Mouse (Mus musculus) CH12.LX (cell line): Measurements from ENCODE around the gene Slc27a2. TPM values are rescaled to one million over a fixed set of nuclear protein-coding genes. Genes with fewer than 3 reads are reported as not detected.

ENCODE experiments used
- DNase-seq: peaks from one replicate; pipeline ENCODE4 v3.0.0-alpha.2; 2013; ENCODE audit errors: extremely low read depth
- H3K27ac ChIP-seq: 2 replicates; pipeline ENCODE4 v1.5.1; 2012; ENCODE audit warnings: low read depth, mild to moderate bottlenecking, control low read depth, moderate library complexity; ENCODE audit not compliant: insufficient read depth
- H3K27me3 ChIP-seq: replicated peaks from 2 replicates; pipeline ENCODE3; 2012; ENCODE audit warnings: inconsistent platforms
- H3K36me3 ChIP-seq, 2 experiments: replicated peaks in 1 of 2; 2 replicates each; pipeline versions ENCODE3 to v1.6.1; 2012; ENCODE audit warnings: inconsistent platforms in 1 of 2, low read length in 1 of 2, mild to moderate bottlenecking in 1 of 2, mixed read lengths in 1 of 2, moderate library complexity in 1 of 2; ENCODE audit not compliant: control insufficient read depth in 1 of 2, insufficient read depth in 1 of 2
- H3K4me1 ChIP-seq, 2 experiments: 2 replicates each; pipeline ENCODE4 v1.6.1; 2012; ENCODE audit warnings: inconsistent platforms in 1 of 2, moderate library complexity in 1 of 2; ENCODE audit not compliant: insufficient read depth in 2 of 2, control insufficient read depth in 1 of 2
- H3K4me2 ChIP-seq: 2 replicates; pipeline ENCODE4 v1.6.1; 2012; ENCODE audit warnings: low read depth, mild to moderate bottlenecking, control low read depth; ENCODE audit not compliant: poor library complexity, insufficient read depth, severe bottlenecking
- H3K4me3 ChIP-seq, 3 experiments: fragments of 150-350 bp in 1 of 3; sonication (generic) in 1 of 3; replicated peaks in 1 of 3; 2 replicates each; pipeline versions ENCODE3 to v1.5.1; 2011 to 2012; ENCODE audit warnings: low read depth in 2 of 3, low read length in 2 of 3, mild to moderate bottlenecking in 2 of 3, moderate library complexity in 2 of 3, control low read depth in 1 of 3, improper control_type of control experiment in 1 of 3, inconsistent platforms in 1 of 3, mixed read lengths in 1 of 3; ENCODE audit not compliant: poor library complexity in 1 of 3
- H3K79me2 ChIP-seq: replicated peaks from 2 replicates; pipeline ENCODE4 v1.6.1; 2012; ENCODE audit warnings: mild to moderate bottlenecking, moderate library complexity; ENCODE audit not compliant: control insufficient read depth, poor library complexity, insufficient read depth, severe bottlenecking; ENCODE audit errors: extremely low read depth
- H3K9ac ChIP-seq: 2 replicates; pipeline ENCODE4 v1.6.1; 2012; ENCODE audit warnings: low read depth, mild to moderate bottlenecking, control low read depth, moderate library complexity; ENCODE audit not compliant: insufficient read depth
- H3K9me3 ChIP-seq: replicated peaks from 2 replicates; pipeline ENCODE3; 2012; ENCODE audit warnings: low read length, inconsistent platforms, mixed read lengths
- BHLHE40 ChIP-seq: IDR thresholded peaks from 2 replicates; pipeline ENCODE4 v1.6.1; 2011; ENCODE audit warnings: mild to moderate bottlenecking, low read depth, low read length, improper control_type of control experiment
- CHD2 ChIP-seq: IDR thresholded peaks from 2 replicates; pipeline ENCODE4 v1.6.1; 2011; ENCODE audit warnings: low read length, improper control_type of control experiment
- E2F4 ChIP-seq: IDR thresholded peaks from 2 replicates; pipeline ENCODE4 v1.6.1; 2011; ENCODE audit warnings: low read depth, low read length, improper control_type of control experiment; ENCODE audit not compliant: insufficient replicate concordance
- ELF1 ChIP-seq: IDR thresholded peaks from 2 replicates; pipeline ENCODE4 v1.6.1; 2014; ENCODE audit warnings: low read depth, mild to moderate bottlenecking, inconsistent platforms, low read length, improper control_type of control experiment
- EP300 ChIP-seq: IDR thresholded peaks from 2 replicates; pipeline ENCODE4 v1.6.1; 2011; ENCODE audit warnings: low read length, improper control_type of control experiment
- GABPA ChIP-seq: IDR thresholded peaks from 2 replicates; pipeline ENCODE4 v1.6.1; 2012; ENCODE audit warnings: low read depth, low read length, improper control_type of control experiment, inconsistent platforms; ENCODE audit not compliant: insufficient replicate concordance
- IRF4 ChIP-seq: IDR thresholded peaks from 2 replicates; pipeline ENCODE4 v1.6.1; 2014; ENCODE audit warnings: low read depth, mild to moderate bottlenecking, inconsistent platforms, low read length, improper control_type of control experiment
- JUN ChIP-seq: IDR thresholded peaks from 2 replicates; pipeline ENCODE4 v1.6.1; 2011; ENCODE audit warnings: low read depth, mild to moderate bottlenecking, low read length, improper control_type of control experiment, moderate library complexity; ENCODE audit not compliant: insufficient read depth
- JUND ChIP-seq: conservative IDR thresholded peaks from 2 replicates; pipeline ENCODE4 v1.6.1; 2011; ENCODE audit warnings: low read depth, low read length, improper control_type of control experiment
- KAT2A ChIP-seq: IDR thresholded peaks from 2 replicates; pipeline ENCODE4 v1.6.1; 2012; ENCODE audit warnings: low read length, improper control_type of control experiment, inconsistent platforms; ENCODE audit not compliant: insufficient replicate concordance
- MAX ChIP-seq: IDR thresholded peaks from 2 replicates; pipeline ENCODE4 v1.6.1; 2011; ENCODE audit warnings: low read length, improper control_type of control experiment
- MAZ ChIP-seq: IDR thresholded peaks from 2 replicates; pipeline ENCODE4 v1.6.1; 2012; ENCODE audit warnings: low read depth, mild to moderate bottlenecking, inconsistent platforms, low read length, improper control_type of control experiment, moderate library complexity
- MEF2A ChIP-seq: IDR thresholded peaks from 2 replicates; pipeline ENCODE4 v1.6.1; 2014; ENCODE audit warnings: low read depth, mild to moderate bottlenecking, inconsistent platforms, low read length, improper control_type of control experiment, borderline replicate concordance
- MXI1 ChIP-seq: IDR thresholded peaks from 2 replicates; pipeline ENCODE4 v1.6.1; 2011; ENCODE audit warnings: mild to moderate bottlenecking, low read depth, low read length, improper control_type of control experiment
- MYC ChIP-seq: IDR thresholded peaks from 2 replicates; pipeline ENCODE4 v1.6.1; 2011; ENCODE audit warnings: low read depth, mild to moderate bottlenecking, improper control_type of control experiment, low read length
- POLR2A ChIP-seq: IDR thresholded peaks from 2 replicates; pipeline ENCODE4 v1.6.1; 2011; ENCODE audit warnings: low read depth, mild to moderate bottlenecking, improper control_type of control experiment, low read length
- RCOR1 ChIP-seq: conservative IDR thresholded peaks from 2 replicates; pipeline ENCODE4 v1.6.1; 2012; ENCODE audit warnings: low read depth, mild to moderate bottlenecking, inconsistent platforms, low read length, improper control_type of control experiment
- SIN3A ChIP-seq: IDR thresholded peaks from 2 replicates; pipeline ENCODE4 v1.6.1; 2012; ENCODE audit warnings: low read length, improper control_type of control experiment, inconsistent platforms
- TBP ChIP-seq: conservative IDR thresholded peaks from 2 replicates; pipeline ENCODE4 v1.6.1; 2011; ENCODE audit warnings: low read depth, low read length, improper control_type of control experiment
- TCF12 ChIP-seq: IDR thresholded peaks from 2 replicates; pipeline ENCODE4 v1.6.1; 2014; ENCODE audit warnings: low read depth, mild to moderate bottlenecking, inconsistent platforms, low read length, improper control_type of control experiment
- ZMIZ1 ChIP-seq: IDR thresholded peaks from 2 replicates; pipeline ENCODE4 v1.6.1; 2012; ENCODE audit warnings: low read depth, mild to moderate bottlenecking, inconsistent platforms, low read length, improper control_type of control experiment
- ZNF384 ChIP-seq: IDR thresholded peaks from 2 replicates; pipeline ENCODE4 v1.6.1; 2012; ENCODE audit warnings: low read depth, low read length, improper control_type of control experiment, inconsistent platforms
- dilution Hi-C: fragments of 300-500 bp; cut with MboI; formaldehyde crosslinking; loops from 2 replicates; pipeline ENCODE4 v1.14.3; 2020; ENCODE audit warnings: low sequenced_read_pairs; ENCODE audit not compliant: extremely low pct_unique_long_range_greater_than_20kb, extremely low pct_ligation_motif_present
- in situ Hi-C: fragments of 300-500 bp; cut with MboI; formaldehyde crosslinking; loops from 3 replicates; pipeline ENCODE4 v1.14.3; 2019; ENCODE audit warnings: low sequenced_read_pairs, low pct_ligation_motif_present, low pct_unique_long_range_greater_than_20kb, mixed read lengths
- polyA plus RNA-seq: library from polyadenylated mRNA; unstranded; fragments of >175 nt; gene quantifications from 2 replicates; pipeline ENCODE4 v1.2.1, GENCODE M21; 2012; ENCODE audit warnings: low read depth; ENCODE audit not compliant: insufficient read length
- total RNA-seq, 2 experiments: library from RNA; depleted of rRNA; stranded (reverse); fragments of 300-350 nt in 1 of 2; fragments of >200 nt in 1 of 2; gene quantifications; 2 replicates each; pipeline ENCODE4 v1.2.3; 2012 to 2014

Slc27a2 gene
- total and polyA plus RNA-seq, 3 experiments, result not detected

GRCm38 (mm10) chr2:126515069-126515826 lies 37.0 kb upstream of the Slc27a2 start:
- peak; percentile 38; the same call in 1 of the 2 replicates for TF ChIP-seq POLR2A
- TF ChIP-seq SIN3A, result peak; percentile 40; the same call in 1 of the 2 replicates
- TF ChIP-seq JUN, result peak; percentile 72
- peak; percentile 94 for TF ChIP-seq EP300
- TF ChIP-seq GABPA, result no peak
- TF ChIP-seq ZMIZ1, result no peak; the same call in 1 of the 2 replicates
- peak; percentile 46; the same call in 1 of the 2 replicates for TF ChIP-seq MAX
- peak; percentile 78 for TF ChIP-seq TCF12
- peak; percentile 89 for TF ChIP-seq BHLHE40
- peak; percentile 88 for TF ChIP-seq IRF4
- peak; percentile 56; the same call in 1 of the 2 replicates for TF ChIP-seq MXI1
- TF ChIP-seq ZNF384, result no peak
- no peak for TF ChIP-seq KAT2A
- TF ChIP-seq MEF2A, result 0 out of 2 replicates have a peak, but pooled peaks have one; percentile 18
- TF ChIP-seq CHD2, result no peak; the same call in 1 of the 2 replicates
- TF ChIP-seq MYC, result peak; percentile 55; the same call in 1 of the 2 replicates
- TF ChIP-seq E2F4, result no peak
- TF ChIP-seq RCOR1, result peak; percentile 79
- TF ChIP-seq JUND, result peak; percentile 86
- TF ChIP-seq TBP, result 0 out of 2 replicates have a peak, but pooled peaks have one; percentile 20
- no peak for TF ChIP-seq ELF1
- TF ChIP-seq MAZ, result no peak
- TF ChIP-seq, all 38 proteins: peak for 14
- H3K4me1 ChIP-seq, result peaks cover 11 to 20% of the 10 kb centered on the region in 2 experiments
- H3K79me2 ChIP-seq, result no peaks in the 10 kb centered on the region
- no peak overlapping the region for H3K4me3 ChIP-seq
- H3K36me3 ChIP-seq, result no peaks in the 10 kb centered on the region
- H3K27ac ChIP-seq, result peak overlapping the region; percentile 67
- in situ Hi-C loops, result no loop called here
- H3K4me2 ChIP-seq, result peak overlapping the region; percentile 94
- H3K9ac ChIP-seq, result peak overlapping the region; percentile 3
- H3K27me3 ChIP-seq, result no peaks in the 10 kb centered on the region
- DNase-seq, result peak; percentile 79
- H3K9me3 ChIP-seq, result no peaks in the 10 kb centered on the region
- dilution Hi-C loops, result no loop called here
